Mouse (Mus musculus): ENCODE data around the gene Svip. TPM values are rescaled to one million over a fixed set of nuclear protein-coding genes. Genes with fewer than 3 reads are reported as not detected.

Gene Svip
- under 1 TPM; 0.57 to 0.63 TPM for polyA plus RNA-seq (2017; shearing (Covaris generic))

- peak; percentile 85 for ATAC-seq
Observed at GRCm38 (mm10) chr7:52005511-52006295, at the start of gene Svip. Gene Svip (minus strand): TSS chr7:52006018.

- no peak for ATAC-seq
Observed at GRCm38 (mm10) chr7:52037600-52038582, 32.1 kb upstream of the Svip start.

GRCm38 (mm10) chr7:52024050-52024626 is 18.3 kb upstream of the Svip start:
- ATAC-seq = no peak

GRCm38 (mm10) chr7:52022039-52022438 is 16.2 kb upstream of the Svip start:
- ATAC-seq = no peak

GRCm38 (mm10) chr7:52015628-52016027 is 9.8 kb upstream of the Svip start, which contains the start of gene 1700015G11Rik:
Gene 1700015G11Rik (minus strand): TSS chr7:52015728.
- ATAC-seq = no peak

- no peak for ATAC-seq
Observed at GRCm38 (mm10) chr7:52015180-52015579, 9.4 kb upstream of the Svip start.

- ATAC-seq = no peak
Observed at GRCm38 (mm10) chr7:52013457-52013856, 7.6 kb upstream of the Svip start.

- no peak for ATAC-seq
Observed at GRCm38 (mm10) chr7:52007138-52007537, 1.3 kb upstream of the Svip start.

- ATAC-seq = peak; percentile 4
Observed at GRCm38 (mm10) chr7:52006296-52006630, 445 bp upstream of the Svip start.

GRCm38 (mm10) chr7:51991020-51991419 is 14.8 kb downstream of the Svip start:
- no peak for ATAC-seq

GRCm38 (mm10) chr7:51986909-51987308 is 18.9 kb downstream of the Svip start:
- no peak for ATAC-seq

- no peak for ATAC-seq
Observed at GRCm38 (mm10) chr7:51985763-51986162, 20.1 kb downstream of the Svip start.

- ATAC-seq = no peak
Observed at GRCm38 (mm10) chr7:51982303-51982702, 23.5 kb downstream of the Svip start.

- peak; percentile 63 for ATAC-seq
Observed at GRCm38 (mm10) chr7:51979271-51979670, 26.5 kb downstream of the Svip start.

GRCm38 (mm10) chr7:51975181-51975580 is 30.6 kb downstream of the Svip start:
- no peak for ATAC-seq

GRCm38 (mm10) chr7:51973526-51973925 is 32.3 kb downstream of the Svip start:
- no peak for ATAC-seq

- ATAC-seq = no peak
Observed at GRCm38 (mm10) chr7:51973091-51973490, 32.7 kb downstream of the Svip start.

- peak; percentile 73 for ATAC-seq
Observed at GRCm38 (mm10) chr7:51972252-51972855, 33.5 kb downstream of the Svip start.

GRCm38 (mm10) chr7:51969379-51969778 is 36.4 kb downstream of the Svip start:
- ATAC-seq = no peak

GRCm38 (mm10) chr7:51967581-51967980 is 38.2 kb downstream of the Svip start:
- ATAC-seq = no peak

GRCm38 (mm10) chr7:51964681-51965080 is 41.1 kb downstream of the Svip start:
- ATAC-seq = no peak

- no peak for ATAC-seq
Observed at GRCm38 (mm10) chr7:51962219-51962952, 43.4 kb downstream of the Svip start.
